In the genomic region with DNA sequence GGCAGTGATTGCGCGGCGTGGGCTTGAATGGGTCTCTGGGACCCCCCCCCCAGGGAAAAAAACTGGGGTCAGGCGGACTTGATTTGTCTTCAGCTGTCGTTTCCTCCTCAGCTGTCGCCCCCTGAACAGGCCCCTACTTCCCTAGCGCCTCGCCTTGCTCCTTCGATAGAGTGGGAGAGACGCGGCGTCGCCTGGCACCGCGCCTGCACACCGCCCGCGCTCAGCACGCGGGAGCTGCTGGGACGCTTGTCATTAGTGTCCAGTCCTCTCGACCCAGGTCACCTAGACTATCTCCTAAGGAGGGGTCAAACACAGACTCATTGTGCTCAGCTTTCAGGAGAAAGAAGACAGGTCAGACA, we compare ENCODE assay signal across 8 mouse cellular contexts. TPM values are rescaled to one million over a fixed set of nuclear protein-coding genes. Genes with fewer than 3 reads are reported as not detected.
DNase-seq lines count a peak whose midpoint lies in the region; ATAC-seq and TF ChIP-seq lines count a peak whose summit lies in the region.

No protein-coding gene starts in this region.

- ATAC-seq in liver, embryonic 15.5 days (ENCODE audit: insufficient read depth) = no peak

- DNase-seq in left cerebral cortex, adult 2 months (ENCODE audit: extremely low spot score in 1 of 2, low spot score in 2 of 2) = peak; percentile 63 to 68
- no peak for DNase-seq in left cerebral cortex, adult 8-10 months (ENCODE audit: low spot score in 2 of 2)
- peak; percentile 85 for DNase-seq in cerebellum, postnatal 10 days
- peak; percentile 65 to 71 for DNase-seq in heart, adult 2 months
- peak; percentile 41 to 44 for DNase-seq in kidney, adult 8-10 months
- DNase-seq in ovary, adult 18-20 months (ENCODE audit: low spot score) = peak; percentile 21
- DNase-seq in urinary bladder, postnatal 4 days (ENCODE audit: low spot score in 2 of 2) = peak; percentile 42 to 65

- TF ChIP-seq EP300 in heart, adult 2 months (IDR thresholded peaks at IDR 0.05; ENCODE audit: insufficient read depth, low read depth, low read length) = no peak

- H3K9ac ChIP-seq in heart, adult 2 months (ENCODE audit: low read depth, low read length) = peak overlapping the region; percentile 94
- H3K9ac ChIP-seq in liver, embryonic 15.5 days = peak overlapping the region; percentile 42; the same call in 1 of the 2 replicates

- peaks cover 3% of the 10 kb centered on the region for H3K36me3 ChIP-seq in heart, adult 2 months (ENCODE audit: control insufficient read depth, insufficient read depth, low read length)
- no peaks in the 10 kb centered on the region for H3K36me3 ChIP-seq in liver, embryonic 15.5 days (replicated peaks)

- peaks cover 34% of the 10 kb centered on the region for H3K4me1 ChIP-seq in heart, adult 2 months (ENCODE audit: control insufficient read depth, insufficient read depth, low read length)
- peaks cover 29% of the 10 kb centered on the region for H3K4me1 ChIP-seq in liver, embryonic 15.5 days (replicated peaks)

- no peaks in the 10 kb centered on the region for H3K79me2 ChIP-seq in heart, adult 2 months (replicated peaks; ENCODE audit: control insufficient read depth, insufficient read depth, low read length)

- no peak for TF ChIP-seq POLR2A in heart, adult 2 months (IDR thresholded peaks at IDR 0.05; ENCODE audit: insufficient read depth, low read depth, low read length)

- no peak for TF ChIP-seq CTCF in left cerebral cortex, adult 2 months (IDR thresholded peaks at IDR 0.05)
- TF ChIP-seq CTCF in heart, adult 2 months (IDR thresholded peaks at IDR 0.05) = no peak

- peak overlapping the region; percentile 95 for H3K27ac ChIP-seq in left cerebral cortex, adult 2 months
- peak overlapping the region; percentile 95 for H3K27ac ChIP-seq in heart, adult 2 months
- H3K27ac ChIP-seq in liver, embryonic 15.5 days (replicated peaks) = 0 out of 2 replicates have a peak overlapping the region, but pooled peaks have one; percentile 33

- under 1% methylated on average over 22 of the region's 22 CpGs for WGBS in heart, adult 2 months
- WGBS in liver, embryonic 15.5 days (ENCODE audit: insufficient replicate concordance) = 2% methylated on average over 22 of the region's 22 CpGs

- peak overlapping the region; percentile 74 for H3K4me3 ChIP-seq in left cerebral cortex, adult 2 months
- H3K4me3 ChIP-seq in heart, adult 2 months = peak overlapping the region; percentile 88
- peak overlapping the region; percentile 64 for H3K4me3 ChIP-seq in liver, embryonic 15.5 days (replicated peaks)

- no peaks in the 10 kb centered on the region for H3K27me3 ChIP-seq in heart, adult 2 months (ENCODE audit: control insufficient read depth, insufficient read depth, low read length)
- peaks cover 58% of the 10 kb centered on the region for H3K27me3 ChIP-seq in liver, embryonic 15.5 days

- no peaks in the 10 kb centered on the region for H3K9me3 ChIP-seq in liver, embryonic 15.5 days (replicated peaks)

- intact Hi-C loops in left cerebral cortex, adult 2 months (cut with DNase I) = loop anchor here (1.0 to 5.0 kb wide), 2 partner anchors 25 to 40 kb away; no protein-coding TSS in a partner anchor
- intact Hi-C loops in heart, adult 2 months (cut with DNase I) = loop anchor here (2.0 kb wide), 2 partner anchors 30 to 66 kb away; no protein-coding TSS in a partner anchor

- H3K4me2 ChIP-seq in liver, embryonic 15.5 days = peak overlapping the region; percentile 93

RNA-seq across cellular contexts. Expression of a gene that starts 0.9 kb away (rescaled TPM):
- 10 to 100 TPM in 1 of 2 experiments, 1 to 10 TPM in 1; 9.1 to 14.1 TPM for total RNA-seq in left cerebral cortex, adult 2 months (2021)
- total RNA-seq in left cerebral cortex, adult 8-10 months (2022) = 10 to 100 TPM; 18.7 to 24.5 (median 21.6) TPM
- 10 to 100 TPM; 19.6 to 25.0 TPM for total RNA-seq in heart, adult 2 months (2021)
- 38.1 and 47.3 TPM in 2 replicates for polyA plus RNA-seq in heart, adult 2 months (2012; rRNA removed)
- polyA plus RNA-seq in liver, embryonic 15.5 days (2015; fragmentation: Nextera tagmentation; extraction: Ambion mirVana) = 39.3 and 44.5 TPM in 2 replicates

RNA-seq across cellular contexts. Expression of a gene that starts 6.1 kb away (rescaled TPM):
- total RNA-seq in left cerebral cortex, adult 2 months (2021) = 100 to 1,000 TPM; 174 to 177 TPM
- total RNA-seq in left cerebral cortex, adult 8-10 months (2022) = 100 to 1,000 TPM; 174 to 204 (median 186) TPM
- total RNA-seq in heart, adult 2 months (2021) = 10 to 100 TPM; 22.6 to 32.3 TPM
- polyA plus RNA-seq in heart, adult 2 months (2012; rRNA removed) = 23.9 and 32.2 TPM in 2 replicates
- polyA plus RNA-seq in liver, embryonic 15.5 days (2015; fragmentation: Nextera tagmentation; extraction: Ambion mirVana) = 2.4 and 2.6 TPM in 2 replicates

Comparison
In these comparisons a context has a peak if more than half of its experiments do, and no peak if none do; other contexts are left out.
1. DNase-seq: peak in left cerebral cortex, adult 2 months (2 of 2), cerebellum, postnatal 10 days (2 of 2), heart, adult 2 months (2 of 2), kidney, adult 8-10 months (2 of 2), ovary, adult 18-20 months (single experiment) and urinary bladder, postnatal 4 days (2 of 2); none in left cerebral cortex, adult 8-10 months (0 of 2).
2. H3K27ac ChIP-seq: peak in every context shown above with its lines; median percentile 95 in left cerebral cortex, adult 2 months; 95 in heart, adult 2 months; 33 in liver, embryonic 15.5 days.
3. RNA of a gene that starts 6.1 kb away (total RNA-seq): 174 to 204 TPM in left cerebral cortex, adult 8-10 months and 174 to 177 TPM in left cerebral cortex, adult 2 months; 22.6 to 32.3 TPM in heart, adult 2 months; every median in the first group is over 4 times any median in the second.
4. Peak in every context shown above with its lines, with median percentiles within 50 percentile points of each other: H3K4me3 ChIP-seq.